Mouse (Mus musculus): ENCODE data around the gene Ddhd1. TPM values are rescaled to one million over a fixed set of nuclear protein-coding genes. Genes with fewer than 3 reads are reported as not detected.
"Not testable (repeated sequence)": the region's sequence is repeated elsewhere in the genome, so short reads cannot be mapped to it uniquely, and the experiment has no call there.

The Ddhd1 gene
- polyA plus RNA-seq, 1 experiment: 16.2 TPM

DNA sequence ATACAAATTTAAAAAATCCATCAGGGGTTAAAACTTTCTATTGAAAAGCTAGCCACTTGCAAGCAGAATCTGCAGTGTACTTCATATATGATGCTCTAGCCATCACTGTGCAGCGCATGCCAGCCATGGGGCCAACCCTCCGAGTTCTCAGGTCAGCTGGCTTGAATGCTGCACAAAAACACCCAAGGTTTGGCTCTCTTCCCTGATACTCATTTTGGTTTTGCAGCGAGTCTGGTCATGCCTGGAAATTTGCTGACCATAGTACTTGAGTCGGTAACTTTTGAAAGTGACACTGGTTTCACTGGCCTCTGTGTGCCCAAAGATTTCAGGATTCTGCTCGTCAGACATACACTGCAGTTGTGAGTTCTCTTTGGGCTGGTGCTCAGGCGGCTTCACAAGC lies 70.4 kb downstream of the Ddhd1 start:
- no peak for TF ChIP-seq CTCF (IDR thresholded peaks at IDR 0.05; ENCODE audit: extremely low read depth, insufficient read length, insufficient replicate concordance, low read depth, low read length)
- Histone ChIP-seq H3K4me3 (ENCODE audit: low read depth, low read length) (no peak overlapping the region), H3K4me1 (ENCODE audit: control insufficient read depth, insufficient read depth, insufficient read length, low read length) (no peaks in the 10 kb centered on the region), H3K36me3 (ENCODE audit: control insufficient read depth, insufficient read depth, low read length) (peaks cover 2% of the 10 kb centered on the region; the same call in 1 of the 2 replicates), H3K27ac (ENCODE audit: insufficient read depth, low read depth, low read length) (no peak overlapping the region), H3K27me3 (ENCODE audit: control insufficient read depth, insufficient read depth, low read length) (no peaks in the 10 kb centered on the region)
- WGBS: 82% methylated on average over 6 of the region's 6 CpGs

DNA sequence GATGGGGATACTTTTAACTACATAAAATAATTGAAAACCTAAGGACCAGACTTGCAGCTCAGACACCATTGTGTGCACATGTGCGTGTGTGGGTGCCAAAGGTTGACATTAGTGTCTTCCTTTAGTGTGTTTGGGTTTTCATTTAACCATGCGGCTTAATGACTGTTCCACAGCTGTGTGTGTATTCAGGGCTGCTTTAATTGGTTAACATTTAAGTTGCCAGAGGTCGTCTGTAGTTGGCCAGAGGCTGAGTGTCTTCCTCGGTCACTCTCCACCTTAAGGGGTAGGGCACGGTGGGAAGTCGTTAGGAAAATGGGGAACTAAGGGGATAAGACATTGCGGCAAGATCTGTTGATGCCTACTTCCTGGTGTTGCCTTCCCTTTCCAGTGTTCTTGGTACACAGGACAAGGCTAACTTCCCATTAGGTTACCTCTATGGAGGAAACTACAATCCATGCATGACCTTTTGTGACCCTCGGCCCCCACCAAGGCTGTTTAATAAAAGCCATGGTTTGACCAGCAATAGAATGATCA lies 74.4 kb downstream of the Ddhd1 start:
- Histone ChIP-seq H3K27ac (ENCODE audit: insufficient read depth, low read depth, low read length) (no peak overlapping the region), H3K36me3 (ENCODE audit: control insufficient read depth, insufficient read depth, low read length) (peaks cover 2% of the 10 kb centered on the region; the same call in 1 of the 2 replicates), H3K4me3 (ENCODE audit: low read depth, low read length) (no peak overlapping the region), H3K27me3 (ENCODE audit: control insufficient read depth, insufficient read depth, low read length) (no peaks in the 10 kb centered on the region), H3K4me1 (ENCODE audit: control insufficient read depth, insufficient read depth, insufficient read length, low read length) (no peaks in the 10 kb centered on the region)
- TF ChIP-seq POLR2A (IDR thresholded peaks at IDR 0.05; ENCODE audit: low read depth, low read length) (no peak), CTCF (IDR thresholded peaks at IDR 0.05; ENCODE audit: extremely low read depth, insufficient read length, insufficient replicate concordance, low read depth, low read length) (no peak)
- WGBS: 48% methylated on average over 8 of the region's 8 CpGs

DNA sequence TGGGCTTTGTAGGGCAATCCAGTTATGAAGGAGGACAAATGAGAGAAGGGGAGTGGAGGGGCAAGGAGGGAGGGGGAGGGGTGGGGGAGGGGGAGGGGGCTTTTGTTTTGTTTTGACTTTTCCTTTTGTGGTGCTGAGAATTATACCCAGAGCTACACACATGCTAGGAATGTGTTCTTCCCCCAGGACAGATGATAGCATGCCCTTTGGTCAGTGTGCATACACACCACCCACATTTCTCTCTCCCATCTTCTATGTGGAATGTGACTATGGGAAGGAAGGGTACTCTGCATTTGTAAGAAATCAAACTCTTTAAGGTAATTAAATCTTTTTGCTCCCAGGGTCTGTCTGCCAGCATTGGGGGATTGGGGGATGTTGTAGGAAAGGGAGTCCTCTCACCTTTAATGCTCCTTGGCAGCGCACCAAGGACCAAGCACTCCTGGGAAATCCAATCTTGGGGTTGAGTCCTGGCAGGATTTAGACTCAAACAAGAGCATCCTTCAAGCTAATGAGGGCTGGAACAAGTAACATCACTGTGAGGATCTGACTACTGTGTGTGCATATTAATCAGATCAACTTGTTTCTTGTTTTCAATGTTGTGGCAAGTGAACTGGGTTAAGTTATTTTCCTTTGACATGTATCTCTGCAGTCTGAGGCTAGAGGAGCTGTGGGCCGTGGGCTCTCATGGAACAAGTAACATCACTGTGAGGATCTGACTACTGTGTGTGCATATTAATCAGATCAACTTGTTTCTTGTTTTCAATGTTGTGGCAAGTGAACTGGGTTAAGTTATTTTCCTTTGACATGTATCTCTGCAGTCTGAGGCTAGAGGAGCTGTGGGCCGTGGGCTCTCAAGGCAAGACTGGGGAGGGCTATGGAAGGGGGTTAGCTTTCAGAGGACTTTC lies 76.8 kb downstream of the Ddhd1 start:
- H3K27me3 ChIP-seq (ENCODE audit: control insufficient read depth, insufficient read depth, low read length); H3K27ac ChIP-seq (ENCODE audit: insufficient read depth, low read depth, low read length); H3K4me1 ChIP-seq (ENCODE audit: control insufficient read depth, insufficient read depth, insufficient read length, low read length); H3K36me3 ChIP-seq (ENCODE audit: control insufficient read depth, insufficient read depth, low read length); H3K4me3 ChIP-seq (ENCODE audit: low read depth, low read length): not testable (repeated sequence)
- WGBS: 85% methylated on average over 3 of the region's 3 CpGs

DNA sequence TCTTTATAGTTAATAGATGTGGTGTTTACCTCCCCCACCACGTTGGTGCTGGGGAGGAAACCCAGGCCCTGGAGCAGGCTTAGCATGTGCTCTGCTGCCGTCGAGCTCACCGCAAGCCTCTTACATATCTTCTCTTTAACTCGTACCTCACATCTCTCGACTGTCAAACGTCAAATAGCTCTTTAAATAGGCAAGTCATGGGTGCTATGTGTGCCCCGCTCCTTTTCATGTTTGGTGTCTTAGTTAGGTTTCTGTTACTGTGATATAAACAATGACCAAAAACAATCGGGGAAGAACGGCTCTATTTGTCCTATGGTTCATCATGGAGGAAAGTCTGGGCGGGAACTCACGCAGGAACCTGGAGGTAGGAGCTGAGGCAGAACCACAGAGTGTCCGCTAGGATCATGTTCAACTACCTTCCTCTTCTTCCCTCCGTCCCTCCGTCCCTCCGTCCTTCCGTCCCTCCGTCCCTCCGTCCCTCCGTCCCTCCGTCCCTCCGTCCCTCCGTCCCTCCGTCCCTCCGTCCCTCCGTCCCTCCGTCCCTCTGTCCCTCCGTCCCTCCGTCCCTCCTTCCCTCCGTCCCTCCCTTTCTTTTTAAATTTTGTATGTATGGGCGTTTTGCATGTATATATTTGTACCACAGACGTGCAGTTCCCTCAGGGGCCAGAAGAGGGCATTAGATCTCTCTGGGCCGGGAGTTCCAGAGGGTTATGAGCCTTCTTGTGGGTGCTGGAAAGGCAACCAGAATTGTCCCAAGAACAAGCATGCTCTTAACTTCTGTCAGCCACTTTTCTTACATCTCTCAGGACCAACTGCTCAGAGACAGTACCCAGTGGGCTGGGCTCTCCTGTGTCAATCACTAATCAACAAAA lies 91.6 kb downstream of the Ddhd1 start:
- Histone ChIP-seq H3K27ac (ENCODE audit: insufficient read depth, low read depth, low read length) (no peak overlapping the region), H3K27me3 (ENCODE audit: control insufficient read depth, insufficient read depth, low read length) (no peaks in the 10 kb centered on the region; the same call in 1 of the 2 replicates), H3K4me1 (ENCODE audit: control insufficient read depth, insufficient read depth, insufficient read length, low read length) (peaks cover 4% of the 10 kb centered on the region), H3K36me3 (ENCODE audit: control insufficient read depth, insufficient read depth, low read length) (no peaks in the 10 kb centered on the region), H3K4me3 (ENCODE audit: low read depth, low read length) (peak overlapping the region; percentile 45)
- no peak for TF ChIP-seq POLR2A (IDR thresholded peaks at IDR 0.05; ENCODE audit: low read depth, low read length)
- TF ChIP-seq CTCF (IDR thresholded peaks at IDR 0.05; ENCODE audit: extremely low read depth, insufficient read length, insufficient replicate concordance, low read depth, low read length): peak; percentile 74; the same call in 1 of the 2 replicates
- 23% methylated on average over 33 of the region's 33 CpGs for WGBS

DNA sequence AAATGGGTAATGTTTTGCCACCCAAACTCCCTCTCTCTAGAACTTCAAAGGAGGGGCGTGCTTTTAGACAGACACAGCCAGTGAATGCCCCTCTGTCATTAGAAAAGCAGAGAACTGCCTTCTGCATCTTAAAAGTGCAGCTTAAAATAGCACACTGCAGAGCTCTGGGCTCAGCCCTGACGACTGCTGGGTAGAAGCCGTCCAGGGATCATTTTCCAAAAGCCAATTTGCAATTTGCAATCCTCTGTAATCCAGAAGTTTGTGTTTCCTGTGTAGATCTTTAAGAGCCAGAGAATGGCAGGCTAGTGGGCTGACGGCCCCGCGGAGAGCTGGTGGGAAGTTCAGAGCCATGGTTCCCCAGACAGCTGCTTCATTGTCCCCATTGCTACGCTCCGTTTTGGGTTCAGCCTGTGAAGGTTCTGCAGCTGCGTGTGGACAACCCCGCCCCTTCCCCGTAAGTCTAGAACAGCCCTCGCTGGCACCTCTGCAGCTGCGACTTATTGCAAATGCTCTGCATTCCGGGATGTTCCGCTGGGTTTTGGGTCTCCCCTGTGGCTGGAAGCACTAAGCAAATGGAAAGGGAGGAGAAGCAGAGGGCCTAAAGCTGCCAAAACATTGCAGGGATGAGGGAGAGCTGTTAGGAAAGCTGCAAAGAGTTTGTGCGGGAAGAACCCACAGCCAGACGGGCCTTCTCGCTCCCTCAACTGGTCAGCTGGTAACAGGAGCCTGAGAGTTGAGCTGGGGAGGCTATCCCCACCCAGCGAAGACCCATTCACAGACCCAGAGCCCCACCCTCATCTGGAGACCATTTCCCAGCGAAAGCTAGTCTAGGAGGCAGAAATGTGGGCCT lies 92.5 kb downstream of the Ddhd1 start:
- no peaks in the 10 kb centered on the region for H3K36me3 ChIP-seq (ENCODE audit: control insufficient read depth, insufficient read depth, low read length)
- peak overlapping the region; percentile 22; the same call in 1 of the 2 replicates for H3K4me3 ChIP-seq (ENCODE audit: low read depth, low read length)
- H3K4me1 ChIP-seq (ENCODE audit: control insufficient read depth, insufficient read depth, insufficient read length, low read length): peaks cover 4% of the 10 kb centered on the region
- H3K27me3 ChIP-seq (ENCODE audit: control insufficient read depth, insufficient read depth, low read length): no peaks in the 10 kb centered on the region; the same call in 1 of the 2 replicates
- TF ChIP-seq CTCF (IDR thresholded peaks at IDR 0.05; ENCODE audit: extremely low read depth, insufficient read length, insufficient replicate concordance, low read depth, low read length) (no peak), POLR2A (IDR thresholded peaks at IDR 0.05; ENCODE audit: low read depth, low read length) (no peak)
- no peak overlapping the region for H3K27ac ChIP-seq (ENCODE audit: insufficient read depth, low read depth, low read length)
- 14% methylated on average over 20 of the region's 20 CpGs for WGBS

DNA sequence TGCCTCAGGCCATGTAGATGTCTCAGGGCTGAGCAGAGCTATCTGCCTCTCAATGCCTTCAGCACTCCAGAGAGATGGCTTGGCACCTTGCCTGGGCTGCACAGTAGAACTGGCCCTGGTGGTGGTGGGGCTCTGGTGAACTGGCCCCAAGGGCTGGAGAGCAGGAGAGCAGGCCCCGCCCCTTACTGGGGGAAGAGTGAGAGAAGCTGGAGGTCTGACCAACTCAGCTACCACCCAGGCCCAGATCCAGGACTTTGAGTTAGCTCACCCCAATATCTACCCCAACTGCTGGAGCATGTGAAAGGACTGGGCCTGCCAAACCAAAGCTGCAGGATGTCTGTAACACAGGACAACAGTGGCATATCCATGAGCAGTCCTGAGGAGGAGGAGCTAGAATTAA lies 94.4 kb downstream of the Ddhd1 start:
- H3K27me3 ChIP-seq (ENCODE audit: control insufficient read depth, insufficient read depth, low read length): no peaks in the 10 kb centered on the region
- TF ChIP-seq POLR2A (IDR thresholded peaks at IDR 0.05; ENCODE audit: low read depth, low read length) (no peak), CTCF (IDR thresholded peaks at IDR 0.05; ENCODE audit: extremely low read depth, insufficient read length, insufficient replicate concordance, low read depth, low read length) (no peak)
- H3K36me3 ChIP-seq (ENCODE audit: control insufficient read depth, insufficient read depth, low read length): no peaks in the 10 kb centered on the region
- no peak overlapping the region for H3K27ac ChIP-seq (ENCODE audit: insufficient read depth, low read depth, low read length)
- 81% methylated on average over 1 of the region's 1 CpGs for WGBS
- H3K4me1 ChIP-seq (ENCODE audit: control insufficient read depth, insufficient read depth, insufficient read length, low read length): peaks cover 4% of the 10 kb centered on the region
- no peak overlapping the region for H3K4me3 ChIP-seq (ENCODE audit: low read depth, low read length)
